Mouse (Mus musculus) MEL (cell line): Measurements from ENCODE around the gene Hspg2.

Experiments
- BHLHE40 ChIP-seq: IDR thresholded peaks from 2 replicates; pipeline ENCODE4 v1.6.1; 2012; ENCODE audit warnings: low read depth, mild to moderate bottlenecking, inconsistent platforms, low read length, improper control_type of control experiment, borderline replicate concordance
- CTCF ChIP-seq, 3 experiments: IDR thresholded peaks in 2 of 3; conservative IDR thresholded peaks in 1 of 3; 2 replicates each; pipeline ENCODE4 v1.5.1; 2011 to 2012; ENCODE audit warnings: low read length in 3 of 3, low read depth in 2 of 3, mild to moderate bottlenecking in 2 of 3, improper control_type of control experiment in 1 of 3, inconsistent platforms in 1 of 3, mixed read lengths in 1 of 3, moderate library complexity in 1 of 3; ENCODE audit not compliant: control insufficient read depth in 1 of 3, insufficient read depth in 1 of 3, poor library complexity in 1 of 3, severe bottlenecking in 1 of 3
- EP300 ChIP-seq, 2 experiments: IDR thresholded peaks; 2 replicates each; pipeline ENCODE4 v1.6.1; 2011; ENCODE audit warnings: improper control_type of control experiment in 2 of 2, low read length in 2 of 2, low read depth in 1 of 2, mild to moderate bottlenecking in 1 of 2
- GABPA ChIP-seq: IDR thresholded peaks from 2 replicates; pipeline ENCODE4 v1.6.1; 2012; ENCODE audit warnings: low read depth, mild to moderate bottlenecking, inconsistent platforms, low read length, improper control_type of control experiment, moderate library complexity
- GATA1 ChIP-seq: IDR thresholded peaks from 2 replicates; pipeline ENCODE4 v1.6.1; 2011; ENCODE audit warnings: low read depth, low read length, improper control_type of control experiment
- HCFC1 ChIP-seq: IDR thresholded peaks from 2 replicates; pipeline ENCODE4 v1.6.1; 2012; ENCODE audit warnings: low read depth, mild to moderate bottlenecking, inconsistent platforms, low read length, improper control_type of control experiment, moderate library complexity
- KAT2A ChIP-seq: conservative IDR thresholded peaks from 2 replicates; pipeline ENCODE4 v1.6.1; 2012; ENCODE audit warnings: low read depth, low read length, improper control_type of control experiment, inconsistent platforms
- MAZ ChIP-seq: IDR thresholded peaks from 2 replicates; pipeline ENCODE4 v1.6.1; 2012; ENCODE audit warnings: low read depth, mild to moderate bottlenecking, inconsistent platforms, low read length, improper control_type of control experiment
- MXI1 ChIP-seq: IDR thresholded peaks from 2 replicates; pipeline ENCODE4 v1.6.1; 2011; ENCODE audit warnings: mild to moderate bottlenecking, low read depth, low read length, improper control_type of control experiment
- NELFE ChIP-seq: IDR thresholded peaks from 2 replicates; pipeline ENCODE4 v1.6.1; 2011; ENCODE audit warnings: low read depth, low read length, improper control_type of control experiment
- POLR2A ChIP-seq, 2 experiments: IDR thresholded peaks; 2 replicates each; pipeline ENCODE4 v1.6.1; 2011 to 2012; ENCODE audit warnings: low read length in 2 of 2, mild to moderate bottlenecking in 2 of 2, control low read depth in 1 of 2, improper control_type of control experiment in 1 of 2, low read depth in 1 of 2, moderate library complexity in 1 of 2; ENCODE audit not compliant: control insufficient read depth in 1 of 2, insufficient read depth in 1 of 2, poor library complexity in 1 of 2
- POLR2AphosphoS2 ChIP-seq: IDR thresholded peaks from 2 replicates; pipeline ENCODE4 v1.6.1; 2011; ENCODE audit warnings: low read length, improper control_type of control experiment
- TCF12 ChIP-seq: IDR thresholded peaks from 2 replicates; pipeline ENCODE4 v1.6.1; 2014; ENCODE audit warnings: low read depth, mild to moderate bottlenecking, inconsistent platforms, low read length, improper control_type of control experiment, moderate library complexity

DNA sequence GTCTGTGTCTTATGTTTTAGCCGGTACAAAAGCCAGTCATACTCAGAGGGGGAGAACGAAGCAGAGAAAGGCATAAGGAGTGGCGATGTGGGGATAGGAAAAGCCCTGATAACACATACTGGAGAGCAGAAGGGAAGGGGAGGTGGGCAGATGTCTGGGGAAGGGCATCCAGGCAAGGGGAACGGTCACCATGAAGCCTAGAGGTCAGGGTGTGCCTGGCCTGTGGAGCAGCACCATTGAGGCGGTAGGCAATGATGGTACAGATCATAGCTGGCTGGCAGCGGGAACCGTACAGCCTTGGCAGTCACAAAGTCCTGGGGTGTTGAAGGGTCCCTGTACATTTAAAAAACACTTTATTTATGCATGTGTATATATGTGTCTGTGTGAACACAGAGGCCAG is 6.1 kb downstream of the Hspg2 start:
- TF ChIP-seq CTCF (IDR thresholded peaks at IDR 0.05 in 2 of 3, conservative IDR thresholded peaks at IDR 0.05 in 1 of 3; ENCODE audit: control insufficient read depth in 1 of 3, insufficient read depth in 1 of 3, low read depth in 2 of 3, low read length in 3 of 3, poor library complexity in 1 of 3, severe bottlenecking in 1 of 3) (no peak), BHLHE40 (no peak), GATA1 (no peak), TCF12 (no peak), KAT2A (no peak), HCFC1 (no peak), NELFE (no peak), GABPA (no peak), POLR2A (IDR thresholded peaks at IDR 0.05; ENCODE audit: control insufficient read depth in 1 of 2, insufficient read depth in 1 of 2, low read depth in 1 of 2, low read length in 2 of 2, poor library complexity in 1 of 2) (no peak), MXI1 (no peak), MAZ (no peak), POLR2AphosphoS2 (no peak), EP300 (IDR thresholded peaks at IDR 0.05; ENCODE audit: low read depth in 1 of 2, low read length in 2 of 2) (no peak)
